Mouse (Mus musculus) hindbrain, embryonic 11.5 days (tissue): ENCODE measurements around the gene Shroom1. TPM values are rescaled to one million over a fixed set of nuclear protein-coding genes. Genes with fewer than 3 reads are reported as not detected.

Experiments
- ATAC-seq: fragments of 200-750 bp; cut with Nextera tagmentation; 2 replicates; pipeline ENCODE4 v1.8.0; 2017; ENCODE audit warnings: mild to moderate bottlenecking, moderate TSS enrichment, moderate library complexity; ENCODE audit not compliant: low FRiP score
- DNase-seq: peaks from one replicate; pipeline ENCODE4 v3.0.0-alpha.2; 2015; ENCODE audit warnings: low spot score
- H3K27ac ChIP-seq: fragments of 300-500 bp; sonication (generic); 2 replicates; pipeline ENCODE4 v1.5.1; 2014; ENCODE audit warnings: mild to moderate bottlenecking, low read depth, low read length
- H3K27me3 ChIP-seq: fragments of 300-500 bp; sonication (generic); 2 replicates; pipeline ENCODE4 v1.6.1; 2014; ENCODE audit warnings: mild to moderate bottlenecking, low read length, moderate library complexity, mixed read lengths; ENCODE audit not compliant: control insufficient read depth, insufficient read depth
- H3K36me3 ChIP-seq: fragments of 300-500 bp; sonication (generic); 2 replicates; pipeline ENCODE4 v1.6.1; 2014; ENCODE audit warnings: mild to moderate bottlenecking, low read length, moderate library complexity, mixed read lengths; ENCODE audit not compliant: control insufficient read depth, insufficient read depth
- H3K4me1 ChIP-seq: fragments of 300-500 bp; sonication (generic); replicated peaks from 2 replicates; pipeline ENCODE4 v1.6.1; 2014; ENCODE audit warnings: low read length, mixed read lengths; ENCODE audit not compliant: control insufficient read depth, insufficient read depth
- H3K4me2 ChIP-seq: fragments of 300-500 bp; sonication (generic); replicated peaks from 2 replicates; pipeline ENCODE4 v1.6.1; 2014; ENCODE audit warnings: mild to moderate bottlenecking, low read depth, low read length
- H3K4me3 ChIP-seq: fragments of 300-500 bp; sonication (generic); 2 replicates; pipeline ENCODE4 v1.5.1; 2014; ENCODE audit warnings: low read depth, low read length
- H3K9ac ChIP-seq: fragments of 300-500 bp; sonication (generic); 2 replicates; pipeline ENCODE4 v1.6.1; 2014; ENCODE audit warnings: low read depth, low read length
- H3K9me3 ChIP-seq: fragments of 300-500 bp; sonication (generic); 2 replicates; pipeline ENCODE4 v1.6.1; 2016; ENCODE audit warnings: low read length; ENCODE audit not compliant: control insufficient read depth
- WGBS: fragments of 180-500 bp; shearing (Covaris S2); extraction: QIAGEN DNeasy Blood & Tissue Kit; methylation state at CpG from one replicate; pipeline ENCODE4 v1.1.7; 2014; 5-methylcytosine and 5-hydroxymethylcytosine counted together
- polyA plus RNA-seq: library from polyadenylated mRNA; unstranded; fragments of >200 nt; fragmentation: Nextera tagmentation; extraction: Ambion mirVana; gene quantifications from 2 replicates; pipeline ENCODE4 v1.2.1, GENCODE M21; 2014

Shroom1 gene
- polyA plus RNA-seq, 1 experiment from 2014 or later = 2.9 TPM

DNA sequence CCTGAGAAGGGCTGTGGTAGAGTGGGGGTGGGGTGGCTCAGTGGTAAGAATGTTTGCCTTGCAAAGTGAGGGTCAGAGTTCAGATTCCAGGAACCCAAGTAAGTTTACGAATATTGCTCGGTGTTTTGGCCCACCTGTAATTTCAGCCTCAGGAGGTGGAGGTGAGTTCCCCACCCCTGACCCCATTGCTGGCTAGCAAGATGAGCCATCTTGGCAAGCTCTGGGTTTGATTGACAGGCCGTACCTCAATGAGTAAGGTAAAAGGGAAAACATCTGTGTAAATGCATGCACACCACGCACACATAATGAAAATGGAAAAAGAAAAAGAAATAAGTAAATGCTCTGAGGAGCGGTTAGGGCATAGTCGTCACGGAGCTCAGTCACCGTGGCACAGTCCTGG lies 47.4 kb downstream of the Shroom1 start:
- Histone ChIP-seq H3K4me2 (no peak overlapping the region), H3K27me3 (peaks cover 25% of the 10 kb centered on the region), H3K27ac (no peak overlapping the region), H3K9ac (no peak overlapping the region), H3K4me1 (0 out of 2 replicates have a peak, but pooled peaks cover 2% of the 10 kb centered on the region), H3K36me3 (no peaks in the 10 kb centered on the region), H3K4me3 (no peak overlapping the region), H3K9me3 (no peaks in the 10 kb centered on the region)
- 85% methylated on average over 8 of the region's 8 CpGs for WGBS
- no peak for ATAC-seq
- DNase-seq = no peak

DNA sequence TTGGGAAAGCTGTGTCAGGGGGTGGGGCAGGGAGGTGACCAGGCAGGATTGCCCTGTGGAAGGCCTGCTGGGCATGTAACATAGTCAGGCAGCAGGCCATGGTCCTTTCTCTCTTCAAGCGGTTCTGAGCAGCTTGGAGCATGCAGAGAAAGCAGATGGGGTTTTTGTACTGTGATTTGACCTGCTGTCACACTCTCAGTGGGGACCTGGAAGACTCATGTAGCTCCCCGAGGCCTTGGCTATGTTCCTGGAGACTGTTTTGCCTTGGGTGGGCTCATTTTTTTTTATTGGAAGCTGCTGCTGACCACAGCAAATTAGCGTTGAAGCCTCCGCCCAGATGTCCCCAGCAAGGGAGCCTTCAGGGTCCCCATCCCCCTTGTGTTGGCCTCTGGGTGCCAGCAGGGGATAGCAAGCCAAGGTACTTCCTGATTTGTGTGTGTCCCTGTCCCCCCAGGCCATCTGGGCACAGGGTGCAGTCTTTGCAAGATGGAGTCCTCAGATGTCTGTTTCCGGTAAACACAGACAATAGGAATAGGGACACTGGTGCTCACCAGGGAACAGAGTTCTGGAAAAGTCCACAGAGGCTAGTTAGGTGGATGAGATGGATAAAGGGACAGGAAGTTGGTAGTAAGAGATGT lies 48.1 kb downstream of the Shroom1 start:
- DNase-seq (no peak), ATAC-seq (no peak)
- H3K9me3 ChIP-seq = no peaks in the 10 kb centered on the region
- H3K9ac ChIP-seq = no peak overlapping the region
- 0 out of 2 replicates have a peak, but pooled peaks cover 2% of the 10 kb centered on the region for H3K4me1 ChIP-seq
- H3K36me3 ChIP-seq = no peaks in the 10 kb centered on the region
- 47% methylated on average over 5 of the region's 5 CpGs for WGBS
- no peak overlapping the region for H3K27ac ChIP-seq
- H3K4me3 ChIP-seq = no peak overlapping the region
- H3K4me2 ChIP-seq = no peak overlapping the region
- H3K27me3 ChIP-seq = peaks cover 22% of the 10 kb centered on the region

DNA sequence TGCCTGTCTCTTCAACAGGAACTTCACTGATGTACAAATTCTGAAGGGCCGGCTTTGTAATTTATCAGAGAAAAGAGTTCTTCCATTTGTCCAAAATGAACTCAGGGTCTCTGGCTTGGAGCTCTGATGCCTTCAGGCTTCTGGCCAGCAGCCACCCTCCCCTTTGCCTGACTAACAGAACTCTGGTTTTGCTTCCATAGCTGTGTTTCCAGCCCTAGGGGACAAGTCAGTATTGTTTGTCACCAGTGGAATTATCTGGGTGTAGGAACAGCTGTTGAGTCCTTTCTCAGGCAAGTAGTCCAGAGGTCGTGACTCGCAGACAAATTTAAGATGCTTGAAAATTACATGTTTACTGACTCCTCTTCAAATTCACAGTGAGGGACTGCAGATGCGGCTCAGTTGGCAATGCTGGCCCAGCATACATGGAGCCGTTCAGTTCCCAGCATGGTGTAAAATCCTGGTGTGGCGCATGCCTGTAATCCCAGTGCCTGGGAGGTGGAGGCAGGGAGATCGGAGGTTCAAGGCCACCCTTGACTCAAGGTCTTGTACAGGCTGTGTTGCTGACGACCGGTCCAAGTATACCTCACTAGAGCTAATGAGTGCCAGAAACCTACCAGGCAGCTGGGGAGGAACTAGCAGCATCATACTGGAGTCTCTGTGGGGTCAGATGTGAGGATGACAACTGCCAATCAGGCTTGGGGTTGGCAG lies 50.2 kb downstream of the Shroom1 start:
- H3K27ac ChIP-seq = no peak overlapping the region
- no peak overlapping the region for H3K4me2 ChIP-seq
- peaks cover 10% of the 10 kb centered on the region for H3K27me3 ChIP-seq
- no peak overlapping the region for H3K9ac ChIP-seq
- no peaks in the 10 kb centered on the region for H3K4me1 ChIP-seq
- no peak overlapping the region for H3K4me3 ChIP-seq
- H3K9me3 ChIP-seq = no peaks in the 10 kb centered on the region
- ATAC-seq = no peak
- no peaks in the 10 kb centered on the region for H3K36me3 ChIP-seq
- 90% methylated on average over 9 of the region's 9 CpGs for WGBS
- no peak for DNase-seq

DNA sequence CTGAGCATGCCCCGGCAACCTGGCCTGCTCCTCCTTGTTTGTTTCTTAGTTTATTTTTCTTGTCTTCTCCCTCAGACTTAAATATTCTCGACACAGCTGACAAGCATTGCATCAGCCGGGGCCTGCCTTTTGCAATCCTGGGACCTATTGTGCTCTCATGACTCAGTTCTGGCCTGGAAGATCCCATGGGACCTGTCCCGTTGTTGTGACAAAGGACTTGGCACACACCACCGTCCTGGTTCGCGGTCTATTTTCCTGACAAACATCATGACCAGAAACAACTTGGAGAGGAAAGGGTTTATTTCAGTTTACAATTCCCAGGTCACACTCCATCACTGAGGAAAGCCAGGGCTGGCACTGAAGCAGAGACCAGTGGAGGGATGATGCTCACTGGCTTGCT lies 51.1 kb downstream of the Shroom1 start:
- no peak for DNase-seq
- 64% methylated on average over 7 of the region's 7 CpGs for whole genome bisulfite sequencing
- Histone ChIP-seq H3K27ac (no peak overlapping the region), H3K9me3 (no peaks in the 10 kb centered on the region), H3K36me3 (no peaks in the 10 kb centered on the region), H3K4me1 (no peaks in the 10 kb centered on the region), H3K27me3 (peaks cover 6% of the 10 kb centered on the region), H3K4me3 (no peak overlapping the region), H3K4me2 (no peak overlapping the region), H3K9ac (no peak overlapping the region)
- ATAC-seq = no peak

DNA sequence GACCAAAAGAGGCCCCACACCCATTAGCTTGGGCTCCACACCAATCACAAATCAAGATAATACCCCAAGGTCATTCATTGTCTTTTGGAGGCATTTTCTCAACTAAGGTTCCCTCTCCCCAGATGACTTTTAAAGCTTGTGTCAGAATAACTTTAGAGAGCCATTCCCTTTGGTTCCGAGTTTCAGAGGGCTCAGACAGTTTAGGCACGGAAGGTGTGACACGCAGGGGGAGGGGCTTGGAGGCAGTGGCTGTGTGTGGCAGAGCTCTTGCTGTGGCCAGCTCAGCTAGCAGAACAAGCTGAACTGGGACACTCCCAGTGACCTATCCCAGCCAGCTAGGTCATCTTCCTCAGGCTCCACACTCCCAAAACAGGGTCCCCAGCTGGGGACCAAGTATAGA lies 51.6 kb downstream of the Shroom1 start:
- Histone ChIP-seq H3K9me3 (no peaks in the 10 kb centered on the region), H3K4me2 (no peak overlapping the region), H3K4me3 (no peak overlapping the region), H3K27ac (no peak overlapping the region), H3K27me3 (peaks cover 6% of the 10 kb centered on the region), H3K4me1 (no peaks in the 10 kb centered on the region), H3K36me3 (no peaks in the 10 kb centered on the region), H3K9ac (no peak overlapping the region)
- 59% methylated on average over 3 of the region's 3 CpGs for WGBS
- ATAC-seq = no peak
- no peak for DNase-seq

DNA sequence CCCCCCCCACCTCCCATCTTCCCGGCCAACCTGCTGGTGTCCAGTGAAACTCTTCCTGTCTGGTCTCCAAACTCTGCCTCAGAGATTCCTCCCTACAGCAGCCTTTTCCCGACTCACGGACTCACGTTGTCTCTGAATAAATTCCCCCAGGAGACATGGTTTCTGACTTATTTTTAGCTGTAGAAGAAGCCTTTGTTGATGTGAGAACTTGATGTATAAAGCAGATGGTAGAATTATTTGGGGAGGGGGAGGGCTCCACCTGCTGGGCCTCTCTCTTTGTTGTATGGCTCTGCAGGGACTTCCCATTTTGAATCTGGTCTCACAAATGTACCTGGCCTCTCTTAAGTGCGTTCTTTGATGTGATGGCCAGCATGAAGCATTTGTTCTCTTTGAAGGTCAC lies 53.3 kb downstream of the Shroom1 start:
- no peak overlapping the region for H3K27ac ChIP-seq
- DNase-seq (no peak), ATAC-seq (no peak)
- H3K4me2 ChIP-seq = no peak overlapping the region
- no peaks in the 10 kb centered on the region for H3K9me3 ChIP-seq
- H3K36me3 ChIP-seq = no peaks in the 10 kb centered on the region
- H3K4me1 ChIP-seq = no peaks in the 10 kb centered on the region
- peaks cover 5% of the 10 kb centered on the region for H3K27me3 ChIP-seq
- no peak overlapping the region for H3K9ac ChIP-seq
- WGBS = 53% methylated on average over 5 of the region's 5 CpGs
- H3K4me3 ChIP-seq = no peak overlapping the region

DNA sequence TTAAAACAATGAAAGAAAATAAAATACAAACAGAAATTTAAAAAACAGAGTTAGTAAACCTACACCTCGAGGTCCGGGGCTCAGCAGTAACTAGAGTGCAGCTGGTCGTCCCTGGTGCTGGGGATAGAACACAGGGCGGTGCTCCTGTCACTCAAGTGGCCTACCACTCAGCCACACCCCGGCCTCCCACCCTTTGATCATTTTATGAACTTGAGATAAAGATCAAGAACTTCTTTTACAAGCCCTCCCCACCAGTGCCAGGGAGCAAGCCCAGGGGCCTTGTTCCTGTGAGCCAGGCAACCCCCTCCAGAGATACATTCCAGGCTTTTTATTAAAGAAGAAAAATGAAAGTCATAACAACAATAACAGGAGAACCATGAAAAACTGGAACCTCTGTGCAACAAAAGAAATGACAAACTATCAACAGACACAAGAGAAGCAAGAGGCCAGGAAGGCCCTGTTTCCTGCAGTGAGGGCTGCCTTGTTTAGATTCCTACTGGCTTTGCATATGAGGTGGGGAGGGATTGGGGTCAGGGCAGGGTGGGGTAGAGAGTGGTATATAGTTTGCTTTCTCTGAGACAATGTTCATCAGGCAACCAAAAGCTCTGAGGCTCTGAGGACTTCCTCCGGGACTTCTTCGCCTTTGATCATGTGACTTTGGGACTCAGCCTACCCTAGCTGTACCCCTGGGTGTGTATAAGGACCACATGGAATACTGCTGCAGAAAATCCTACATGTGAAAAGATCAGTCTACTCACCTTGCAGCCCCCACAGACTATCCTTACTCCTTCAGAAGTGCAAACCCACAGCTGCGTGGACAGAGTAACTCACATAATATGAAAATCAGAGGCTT lies 60.0 kb downstream of the Shroom1 start:
- Histone ChIP-seq H3K27me3 (peaks cover 15% of the 10 kb centered on the region), H3K9ac (no peak overlapping the region), H3K27ac (no peak overlapping the region), H3K4me2 (no peak overlapping the region), H3K36me3 (no peaks in the 10 kb centered on the region), H3K9me3 (no peaks in the 10 kb centered on the region), H3K4me1 (peaks cover 3% of the 10 kb centered on the region), H3K4me3 (no peak overlapping the region)
- DNase-seq = no peak
- no peak for ATAC-seq
- 42% methylated on average over 8 of the region's 8 CpGs for WGBS
